Mouse (Mus musculus) lung, embryonic 14.5 days (tissue): ENCODE results near the gene Rassf5. TPM values are rescaled to one million over a fixed set of nuclear protein-coding genes. Genes with fewer than 3 reads are reported as not detected.

Source experiments
- ATAC-seq: fragments of 200-750 bp; cut with Nextera tagmentation; 2 replicates; pipeline ENCODE4 v1.8.0; 2017; ENCODE audit warnings: mild to moderate bottlenecking, moderate TSS enrichment, moderate library complexity; ENCODE audit not compliant: insufficient read depth
- DNase-seq: peaks from one replicate; pipeline ENCODE4 v3.0.0-alpha.2; 2015
- H3K27ac ChIP-seq: fragments of 300-500 bp; sonication (generic); 2 replicates; pipeline ENCODE4 v1.5.1; 2014; ENCODE audit warnings: low read depth, mild to moderate bottlenecking, moderate library complexity
- H3K27me3 ChIP-seq: fragments of 300-500 bp; sonication (generic); 2 replicates; pipeline ENCODE4 v1.6.1; 2014; ENCODE audit warnings: low read length, control low read depth; ENCODE audit not compliant: insufficient read depth
- H3K36me3 ChIP-seq: fragments of 300-500 bp; sonication (generic); 2 replicates; pipeline ENCODE4 v1.6.1; 2014; ENCODE audit warnings: control low read depth; ENCODE audit not compliant: insufficient read depth
- H3K4me1 ChIP-seq: fragments of 300-500 bp; sonication (generic); 2 replicates; pipeline ENCODE4 v1.6.1; 2014; ENCODE audit warnings: antibody characterized with exemption, control low read depth; ENCODE audit not compliant: insufficient read depth
- H3K4me2 ChIP-seq: fragments of 300-500 bp; sonication (generic); 2 replicates; pipeline ENCODE4 v1.6.1; 2014; ENCODE audit warnings: mild to moderate bottlenecking
- H3K4me3 ChIP-seq: fragments of 300-500 bp; sonication (generic); 2 replicates; pipeline ENCODE4 v1.5.1; 2014; ENCODE audit warnings: low read depth, low read length
- H3K9ac ChIP-seq: fragments of 300-500 bp; sonication (generic); 2 replicates; pipeline ENCODE4 v1.6.1; 2014
- H3K9me3 ChIP-seq: fragments of 300-500 bp; sonication (generic); 2 replicates; pipeline ENCODE4 v1.6.1; 2016; ENCODE audit warnings: low read depth, low read length, control low read depth
- CTCF ChIP-seq: IDR thresholded peaks from 2 replicates; pipeline ENCODE4 v1.5.1; 2016; ENCODE audit warnings: antibody characterized with exemption, low read depth
- WGBS: fragments of 180-500 bp; shearing (Covaris S2); extraction: QIAGEN DNeasy Blood & Tissue Kit; methylation state at CpG from one replicate; pipeline ENCODE4 v1.1.7; 2014; 5-methylcytosine and 5-hydroxymethylcytosine counted together
- polyA plus RNA-seq: library from polyadenylated mRNA; unstranded; fragments of >200 nt; fragmentation: Nextera tagmentation; extraction: Ambion mirVana; gene quantifications from 2 replicates; pipeline ENCODE4 v1.2.1, GENCODE M21; 2014

Gene Rassf5
- polyA plus RNA-seq, 1 experiment from 2014 or later, result 3.1 TPM

- no peak overlapping the region for H3K27ac ChIP-seq
- H3K4me3 ChIP-seq, result no peak overlapping the region
- peaks cover 10% of the 10 kb centered on the region; the same call in 1 of the 2 replicates for H3K4me1 ChIP-seq
- no peaks in the 10 kb centered on the region for H3K27me3 ChIP-seq
- H3K9ac ChIP-seq, result no peak overlapping the region
- TF ChIP-seq CTCF, result no peak
- no peak for DNase-seq
- H3K36me3 ChIP-seq, result no peaks in the 10 kb centered on the region
- H3K4me2 ChIP-seq, result no peak overlapping the region
- 72% methylated on average over 18 of the region's 18 CpGs for WGBS
- no peaks in the 10 kb centered on the region for H3K9me3 ChIP-seq
- no peak for ATAC-seq
Measured at GRCm38 (mm10) chr1:131199118-131199821, 45.8 kb downstream of the Rassf5 start.

- Histone ChIP-seq H3K27me3 (no peaks in the 10 kb centered on the region), H3K9ac (no peak overlapping the region), H3K36me3 (no peaks in the 10 kb centered on the region), H3K4me1 (peaks cover 10% of the 10 kb centered on the region; the same call in 1 of the 2 replicates), H3K9me3 (no peaks in the 10 kb centered on the region), H3K27ac (no peak overlapping the region), H3K4me3 (no peak overlapping the region), H3K4me2 (no peak overlapping the region)
- DNase-seq, result no peak
- no peak for TF ChIP-seq CTCF
- ATAC-seq, result no peak
- WGBS, result 72% methylated on average over 9 of the region's 9 CpGs
Measured at GRCm38 (mm10) chr1:131198417-131198960, 46.6 kb downstream of the Rassf5 start.

- Histone ChIP-seq H3K27ac (no peak overlapping the region), H3K4me1 (peaks cover 10% of the 10 kb centered on the region; the same call in 1 of the 2 replicates), H3K9me3 (no peaks in the 10 kb centered on the region), H3K9ac (no peak overlapping the region), H3K4me3 (no peak overlapping the region), H3K36me3 (no peaks in the 10 kb centered on the region), H3K27me3 (no peaks in the 10 kb centered on the region), H3K4me2 (no peak overlapping the region)
- ATAC-seq (no peak), DNase-seq (no peak)
- 42% methylated on average over 2 of the region's 2 CpGs for WGBS
- TF ChIP-seq CTCF, result no peak
Measured at GRCm38 (mm10) chr1:131196107-131196506, 49.0 kb downstream of the Rassf5 start.

- no peak overlapping the region for H3K4me2 ChIP-seq
- no peaks in the 10 kb centered on the region for H3K9me3 ChIP-seq
- no peak overlapping the region for H3K9ac ChIP-seq
- H3K27ac ChIP-seq, result no peak overlapping the region
- H3K36me3 ChIP-seq, result no peaks in the 10 kb centered on the region
- no peak for DNase-seq
- TF ChIP-seq CTCF, result no peak
- H3K27me3 ChIP-seq, result no peaks in the 10 kb centered on the region
- ATAC-seq, result no peak
- H3K4me3 ChIP-seq, result no peak overlapping the region
- 77% methylated on average over 7 of the region's 7 CpGs for WGBS
- peaks cover 10% of the 10 kb centered on the region; the same call in 1 of the 2 replicates for H3K4me1 ChIP-seq
Measured at GRCm38 (mm10) chr1:131195653-131196052, 49.4 kb downstream of the Rassf5 start.

GRCm38 (mm10) chr1:131193746-131194145 is 51.3 kb downstream of the Rassf5 start:
- Histone ChIP-seq H3K9me3 (no peaks in the 10 kb centered on the region), H3K4me3 (no peak overlapping the region), H3K4me2 (no peak overlapping the region), H3K36me3 (no peaks in the 10 kb centered on the region), H3K27ac (no peak overlapping the region), H3K27me3 (no peaks in the 10 kb centered on the region), H3K4me1 (no peaks in the 10 kb centered on the region), H3K9ac (no peak overlapping the region)
- no peak for DNase-seq
- no peak for TF ChIP-seq CTCF
- WGBS, result 35% methylated on average over 3 of the region's 3 CpGs
- no peak for ATAC-seq

- DNase-seq (no peak), ATAC-seq (no peak)
- no peaks in the 10 kb centered on the region for H3K36me3 ChIP-seq
- no peak for TF ChIP-seq CTCF
- H3K4me2 ChIP-seq, result no peak overlapping the region
- H3K4me1 ChIP-seq, result no peaks in the 10 kb centered on the region
- 87% methylated on average over 5 of the region's 5 CpGs for WGBS
- H3K27ac ChIP-seq, result no peak overlapping the region
- no peak overlapping the region for H3K4me3 ChIP-seq
- no peak overlapping the region for H3K9ac ChIP-seq
- no peaks in the 10 kb centered on the region for H3K27me3 ChIP-seq
- no peaks in the 10 kb centered on the region for H3K9me3 ChIP-seq
Measured at GRCm38 (mm10) chr1:131188655-131189054, 56.4 kb downstream of the Rassf5 start.

- no peak for TF ChIP-seq CTCF
- Histone ChIP-seq H3K27me3 (no peaks in the 10 kb centered on the region), H3K27ac (no peak overlapping the region), H3K4me1 (no peaks in the 10 kb centered on the region), H3K36me3 (no peaks in the 10 kb centered on the region), H3K9me3 (no peaks in the 10 kb centered on the region), H3K4me2 (no peak overlapping the region), H3K9ac (no peak overlapping the region), H3K4me3 (no peak overlapping the region)
- ATAC-seq, result no peak
- WGBS, result 76% methylated on average over 5 of the region's 5 CpGs
- DNase-seq, result no peak
Measured at GRCm38 (mm10) chr1:131187856-131188255, 57.2 kb downstream of the Rassf5 start.
